Mouse (Mus musculus) forebrain, embryonic 14.5 days (tissue): Measurements from ENCODE around the gene Thap12. TPM values are rescaled to one million over a fixed set of nuclear protein-coding genes. Genes with fewer than 3 reads are reported as not detected.
A peak's percentile ranks its signal among the peaks of the same experiment; 100 is the strongest.

Experiments used
- ATAC-seq: fragments of 200-750 bp; cut with Nextera tagmentation; 2 replicates; pipeline ENCODE4 v1.8.0; 2017; ENCODE audit warnings: mild to moderate bottlenecking, moderate library complexity
- DNase-seq: peaks from one replicate; pipeline ENCODE4 v3.0.0-alpha.2; 2015; ENCODE audit warnings: low spot score
- H3K27ac ChIP-seq: fragments of 300-500 bp; sonication (generic); 2 replicates; pipeline ENCODE4 v1.5.1; 2014; ENCODE audit warnings: low read depth, mild to moderate bottlenecking, control low read depth, low read length, moderate library complexity
- H3K27me3 ChIP-seq: fragments of 300-500 bp; sonication (generic); replicated peaks from 2 replicates; pipeline ENCODE4 v1.6.1; 2014; ENCODE audit warnings: low read length, control low read depth, mixed read lengths; ENCODE audit not compliant: control insufficient read depth, insufficient read depth
- H3K36me3 ChIP-seq: fragments of 300-500 bp; sonication (generic); 2 replicates; pipeline ENCODE4 v1.6.1; 2014; ENCODE audit warnings: low read length, control low read depth; ENCODE audit not compliant: control insufficient read depth, insufficient read depth
- H3K4me1 ChIP-seq: fragments of 300-500 bp; sonication (generic); 2 replicates; pipeline ENCODE4 v1.6.1; 2014; ENCODE audit warnings: antibody characterized with exemption, low read length, control low read depth; ENCODE audit not compliant: control insufficient read depth, insufficient read depth
- H3K4me2 ChIP-seq: fragments of 300-500 bp; sonication (generic); 2 replicates; pipeline ENCODE4 v1.6.1; 2014; ENCODE audit warnings: mild to moderate bottlenecking, control low read depth, low read length
- H3K4me3 ChIP-seq: fragments of 300-500 bp; sonication (generic); 2 replicates; pipeline ENCODE4 v1.5.1; 2014; ENCODE audit warnings: low read depth, low read length, control low read depth
- H3K9ac ChIP-seq: fragments of 300-500 bp; sonication (generic); 2 replicates; pipeline ENCODE4 v1.6.1; 2014; ENCODE audit warnings: mild to moderate bottlenecking, low read length, control low read depth, moderate library complexity
- H3K9me3 ChIP-seq: fragments of 300-500 bp; sonication (generic); replicated peaks from 2 replicates; pipeline ENCODE4 v1.6.1; 2016; ENCODE audit warnings: low read length, control low read depth, mixed read lengths; ENCODE audit not compliant: control insufficient read depth
- WGBS: fragments of 180-500 bp; shearing (Covaris S2); extraction: QIAGEN DNeasy Blood & Tissue Kit; methylation state at CpG from one replicate; pipeline ENCODE4 v1.1.7; 2014; 5-methylcytosine and 5-hydroxymethylcytosine counted together
- polyA plus RNA-seq: library from polyadenylated mRNA; unstranded; fragments of >200 nt; fragmentation: Nextera tagmentation; extraction: Ambion mirVana; gene quantifications from 2 replicates; pipeline ENCODE4 v1.2.1, GENCODE M21; 2014

The Thap12 gene
- polyA plus RNA-seq, 1 experiment from 2014 or later: 42.5 TPM

DNA sequence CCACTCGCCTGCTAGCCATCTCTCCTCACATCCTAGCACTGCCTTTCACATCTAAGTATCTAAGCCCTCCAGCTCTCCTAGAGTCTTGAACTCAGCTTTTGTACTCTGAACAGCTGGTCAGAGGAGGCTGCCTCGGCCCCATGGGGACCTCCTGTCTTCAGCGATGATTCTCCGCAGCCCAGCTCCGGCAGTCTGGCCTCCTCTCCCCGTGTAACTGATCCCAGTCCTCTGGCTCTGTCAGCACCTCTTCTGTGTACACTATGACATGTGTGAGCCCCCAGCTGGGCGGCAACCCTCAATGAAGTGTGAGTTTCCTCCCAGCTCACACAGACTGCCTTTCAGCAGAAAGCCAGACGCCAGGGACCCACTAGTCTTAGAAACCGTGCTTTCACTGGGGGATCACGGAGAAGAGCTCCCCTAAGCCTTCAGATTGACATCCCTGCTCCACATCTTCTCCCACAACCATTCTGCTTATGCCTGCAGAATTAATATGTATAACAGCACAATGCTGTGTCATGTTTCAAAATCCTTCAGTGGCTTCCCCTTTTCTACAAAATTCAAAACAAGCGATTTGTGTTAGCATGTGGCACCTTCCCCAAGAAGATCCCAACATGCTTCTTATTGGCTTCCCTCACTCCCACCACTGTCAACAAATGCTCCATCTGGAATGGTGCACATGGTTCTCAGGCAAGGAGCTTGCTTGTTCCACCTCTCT is 30.5 kb upstream of the Thap12 start:
- no peak overlapping the region for H3K4me3 ChIP-seq
- WGBS: 72% methylated on average over 11 of the region's 11 CpGs
- DNase-seq: no peak
- H3K36me3 ChIP-seq: no peaks in the 10 kb centered on the region
- no peak overlapping the region for H3K27ac ChIP-seq
- ATAC-seq: no peak
- no peaks in the 10 kb centered on the region for H3K27me3 ChIP-seq
- no peak overlapping the region for H3K4me2 ChIP-seq
- no peak overlapping the region for H3K9ac ChIP-seq
- H3K9me3 ChIP-seq: no peaks in the 10 kb centered on the region
- H3K4me1 ChIP-seq: no peaks in the 10 kb centered on the region

DNA sequence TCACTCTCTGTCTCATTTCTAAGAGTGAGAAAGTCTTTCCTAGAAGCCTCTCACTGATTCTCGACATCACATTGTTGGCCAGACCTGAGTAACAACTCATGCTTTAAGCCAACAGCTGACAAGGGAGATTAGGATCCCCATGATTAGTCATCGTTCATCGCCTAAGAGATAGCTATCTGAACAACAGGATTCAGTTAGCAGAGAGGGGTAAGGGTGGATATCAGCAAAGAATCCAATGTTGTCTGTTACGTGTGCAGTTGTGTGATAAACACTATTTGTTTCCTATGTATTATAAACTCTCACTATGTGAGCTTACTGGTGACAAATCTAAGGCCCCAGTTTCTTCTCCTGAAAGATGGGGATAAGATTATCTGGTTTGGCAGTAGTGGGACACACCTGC is 28.6 kb upstream of the Thap12 start:
- no peak overlapping the region for H3K4me3 ChIP-seq
- no peaks in the 10 kb centered on the region for H3K27me3 ChIP-seq
- H3K36me3 ChIP-seq: no peaks in the 10 kb centered on the region
- WGBS: 84% methylated on average over 4 of the region's 4 CpGs
- no peaks in the 10 kb centered on the region for H3K9me3 ChIP-seq
- no peak overlapping the region for H3K4me2 ChIP-seq
- DNase-seq (no peak), ATAC-seq (no peak)
- H3K9ac ChIP-seq: no peak overlapping the region
- no peak overlapping the region for H3K27ac ChIP-seq
- H3K4me1 ChIP-seq: no peaks in the 10 kb centered on the region

DNA sequence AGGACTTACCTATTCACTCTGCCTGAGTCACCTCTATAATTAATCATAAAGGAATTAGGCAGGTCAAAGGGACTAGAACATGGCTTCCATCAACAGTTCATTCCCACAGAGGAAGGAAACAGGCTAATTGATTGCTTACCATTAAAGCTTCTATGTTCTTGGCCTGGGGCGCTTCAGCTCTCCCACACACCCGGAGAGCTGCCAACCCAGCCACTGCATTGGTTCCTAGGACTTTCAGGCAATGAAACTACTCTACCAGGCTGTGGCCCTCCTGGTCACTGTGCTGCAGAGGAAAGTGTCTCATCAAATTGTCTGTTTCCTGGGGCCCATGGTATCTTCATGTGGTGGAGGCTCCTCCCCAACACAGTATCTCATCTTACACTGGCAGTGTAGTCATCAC is 25.4 kb upstream of the Thap12 start:
- Histone ChIP-seq H3K9me3 (no peaks in the 10 kb centered on the region), H3K4me3 (no peak overlapping the region), H3K9ac (no peak overlapping the region), H3K36me3 (no peaks in the 10 kb centered on the region), H3K4me2 (no peak overlapping the region), H3K27me3 (no peaks in the 10 kb centered on the region), H3K4me1 (no peaks in the 10 kb centered on the region), H3K27ac (no peak overlapping the region)
- ATAC-seq: no peak
- WGBS: 93% methylated on average over 2 of the region's 2 CpGs
- no peak for DNase-seq

DNA sequence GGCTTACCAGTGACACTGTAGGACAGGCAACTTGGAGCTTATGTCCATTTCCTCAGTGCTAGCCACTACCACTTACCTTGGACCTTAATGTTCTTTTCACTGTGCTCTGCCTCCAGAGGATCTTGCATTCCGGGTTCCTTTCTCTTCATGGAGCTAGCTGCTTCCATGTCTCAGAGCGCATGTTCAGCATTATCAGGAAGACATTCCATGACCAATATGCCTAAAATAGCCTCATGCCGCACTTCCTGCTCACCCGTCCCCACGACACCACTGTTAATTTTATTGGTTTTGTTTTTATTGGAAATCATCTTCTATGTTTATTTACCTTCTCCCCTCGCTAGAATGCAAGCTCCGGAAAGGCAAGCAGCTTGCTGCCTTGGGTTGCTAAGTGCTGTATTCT is 24.5 kb upstream of the Thap12 start:
- no peaks in the 10 kb centered on the region for H3K27me3 ChIP-seq
- H3K36me3 ChIP-seq: no peaks in the 10 kb centered on the region
- ATAC-seq (no peak), DNase-seq (no peak)
- H3K27ac ChIP-seq: no peak overlapping the region
- 84% methylated on average over 7 of the region's 7 CpGs for WGBS
- no peaks in the 10 kb centered on the region for H3K9me3 ChIP-seq
- no peak overlapping the region for H3K4me2 ChIP-seq
- H3K9ac ChIP-seq: no peak overlapping the region
- H3K4me3 ChIP-seq: no peak overlapping the region
- H3K4me1 ChIP-seq: no peaks in the 10 kb centered on the region

DNA sequence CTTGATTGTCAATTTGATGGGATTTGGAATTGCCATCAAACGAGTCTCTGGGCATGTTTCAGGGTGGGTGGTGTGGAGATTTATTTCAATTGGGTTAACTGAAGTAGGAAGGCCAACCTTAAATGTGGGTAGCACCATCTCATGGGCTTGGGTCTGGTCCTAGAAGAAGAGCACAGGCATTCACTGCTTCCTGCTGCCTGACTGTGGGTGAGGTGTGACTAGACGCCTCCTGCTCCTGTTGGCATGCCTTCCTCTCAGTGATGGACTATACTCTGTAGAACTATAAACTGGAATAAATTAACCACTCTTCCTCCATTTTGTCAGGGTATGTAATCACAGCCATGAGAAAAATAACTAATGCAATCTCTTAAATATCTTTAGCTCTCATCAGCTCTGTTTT is 22.2 kb upstream of the Thap12 start:
- WGBS: 63% methylated on average over 2 of the region's 2 CpGs
- Histone ChIP-seq H3K4me1 (no peaks in the 10 kb centered on the region), H3K4me3 (no peak overlapping the region), H3K9me3 (no peaks in the 10 kb centered on the region), H3K27me3 (no peaks in the 10 kb centered on the region), H3K9ac (no peak overlapping the region), H3K36me3 (no peaks in the 10 kb centered on the region), H3K27ac (no peak overlapping the region), H3K4me2 (no peak overlapping the region)
- ATAC-seq (no peak), DNase-seq (no peak)

DNA sequence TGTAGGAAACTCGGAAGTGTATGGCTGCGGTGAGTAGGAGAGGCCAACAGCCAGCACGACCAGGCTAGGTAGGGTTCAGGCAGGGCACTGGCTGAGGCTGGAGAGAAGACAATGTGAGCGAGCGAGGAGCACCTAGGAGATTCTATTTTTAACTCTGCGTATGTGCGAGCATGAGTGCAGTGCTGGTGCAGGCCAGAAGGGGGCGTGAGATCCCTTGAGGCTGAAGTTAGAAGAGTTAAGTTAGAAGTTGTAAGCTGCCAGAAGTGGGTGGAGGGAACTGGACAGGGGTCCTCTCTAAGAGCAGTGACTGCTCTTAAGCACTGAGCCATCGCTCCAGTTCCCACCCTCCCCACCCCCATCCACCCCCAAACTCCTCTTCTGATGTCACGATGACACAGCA is 20.1 kb upstream of the Thap12 start:
- Histone ChIP-seq H3K4me2 (no peak overlapping the region), H3K9ac (no peak overlapping the region), H3K27me3 (no peaks in the 10 kb centered on the region), H3K36me3 (no peaks in the 10 kb centered on the region), H3K9me3 (no peaks in the 10 kb centered on the region), H3K27ac (no peak overlapping the region), H3K4me3 (no peak overlapping the region), H3K4me1 (no peaks in the 10 kb centered on the region)
- 90% methylated on average over 10 of the region's 10 CpGs for WGBS
- ATAC-seq: no peak
- DNase-seq: no peak

- WGBS: 49% methylated on average over 13 of the region's 13 CpGs
- DNase-seq (peak; percentile 39), ATAC-seq (no peak)
- Histone ChIP-seq H3K4me2 (no peak overlapping the region), H3K27me3 (no peaks in the 10 kb centered on the region), H3K9ac (no peak overlapping the region), H3K27ac (no peak overlapping the region), H3K36me3 (no peaks in the 10 kb centered on the region), H3K4me1 (no peaks in the 10 kb centered on the region), H3K4me3 (no peak overlapping the region), H3K9me3 (no peaks in the 10 kb centered on the region)
Observed at GRCm38 (mm10) chr7:98685895-98686294, 17.0 kb upstream of the Thap12 start.

DNA sequence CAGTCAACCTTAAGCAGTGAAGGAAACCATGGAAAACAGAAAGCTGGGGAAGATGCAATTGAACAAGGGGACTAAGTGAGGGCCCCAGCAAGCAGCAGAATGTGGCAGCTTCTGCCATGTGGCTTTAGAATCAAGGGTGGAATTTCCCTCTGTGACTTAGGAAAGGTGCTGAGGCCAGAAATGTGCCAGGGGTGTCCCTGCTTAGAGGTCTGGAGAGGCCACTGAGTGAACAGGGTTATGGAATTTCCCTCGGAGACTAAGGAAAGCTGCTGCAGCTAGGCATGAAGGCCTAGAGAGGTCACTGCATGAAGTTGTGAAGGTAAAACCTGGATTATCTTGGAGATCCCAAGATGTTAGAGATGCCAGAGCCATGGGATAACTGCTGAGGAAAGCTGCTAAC is 12.8 kb upstream of the Thap12 start:
- WGBS: 81% methylated on average over 1 of the region's 1 CpGs
- Histone ChIP-seq H3K9ac (no peak overlapping the region), H3K27ac (no peak overlapping the region), H3K4me1 (no peaks in the 10 kb centered on the region), H3K4me3 (no peak overlapping the region), H3K27me3 (no peaks in the 10 kb centered on the region), H3K9me3 (no peaks in the 10 kb centered on the region), H3K4me2 (no peak overlapping the region), H3K36me3 (no peaks in the 10 kb centered on the region)
- DNase-seq (no peak), ATAC-seq (no peak)

DNA sequence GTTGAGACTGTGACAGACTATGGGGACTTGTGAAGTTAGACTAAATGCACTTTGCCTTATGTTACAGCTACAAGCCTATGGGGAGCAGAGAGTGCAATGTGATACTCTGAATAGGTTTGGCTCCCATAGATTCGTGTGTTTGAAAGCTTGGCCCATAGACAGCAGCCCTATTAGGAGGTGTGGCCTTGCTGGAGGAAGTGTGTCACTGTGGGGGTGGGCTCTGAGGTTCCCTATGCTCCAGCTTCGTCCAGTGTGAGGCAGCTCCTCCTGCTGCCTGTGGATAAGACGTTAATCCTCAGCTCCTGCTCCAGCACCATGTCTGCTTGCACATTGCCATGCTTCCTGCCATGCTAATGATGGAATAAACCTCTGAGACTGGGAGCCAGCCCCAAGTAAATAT is 12.1 kb upstream of the Thap12 start:
- H3K4me1 ChIP-seq: no peaks in the 10 kb centered on the region
- H3K9me3 ChIP-seq: no peaks in the 10 kb centered on the region
- H3K4me3 ChIP-seq: no peak overlapping the region
- no peaks in the 10 kb centered on the region for H3K27me3 ChIP-seq
- no peak overlapping the region for H3K9ac ChIP-seq
- no peaks in the 10 kb centered on the region for H3K36me3 ChIP-seq
- H3K27ac ChIP-seq: no peak overlapping the region
- no peak for DNase-seq
- ATAC-seq: no peak
- WGBS: 11% methylated on average over 3 of the region's 3 CpGs
- no peak overlapping the region for H3K4me2 ChIP-seq
